Mouse (Mus musculus) adrenal gland, adult 2 months (tissue): ENCODE results near the gene Msx2. TPM values are rescaled to one million over a fixed set of nuclear protein-coding genes. Genes with fewer than 3 reads are reported as not detected.
A peak's percentile ranks its signal among the peaks of the same experiment; 100 is the strongest.

Experiments used
- DNase-seq: peaks from one replicate; pipeline ENCODE4 v3.0.0; 2021
- long read RNA-seq: library from polyadenylated mRNA; stranded (forward); transcript quantifications from one replicate; pipeline ENCODE4 v2.0.0, GENCODE M21; 2021
- polyA plus RNA-seq: library from polyadenylated mRNA; depleted of rRNA; stranded (reverse); fragments of >200 nt; gene quantifications from 2 replicates; pipeline ENCODE4 v1.2.3, GENCODE M21; 2012; rRNA removed
- total RNA-seq, 2 experiments: library from RNA; stranded (reverse); gene quantifications; 2 replicates each; pipeline ENCODE4 v1.2.3; 2021

The Msx2 gene
- under 1 TPM; 0.14 to 0.69 TPM for total RNA-seq
- 0.75 and 1.1 TPM in 2 replicates for polyA plus RNA-seq
- long read RNA-seq, partial matches to known transcripts: 0 of 1 reads
- long read RNA-seq, other reads (novel, unspliced or antisense): 0 of 1 reads

DNA sequence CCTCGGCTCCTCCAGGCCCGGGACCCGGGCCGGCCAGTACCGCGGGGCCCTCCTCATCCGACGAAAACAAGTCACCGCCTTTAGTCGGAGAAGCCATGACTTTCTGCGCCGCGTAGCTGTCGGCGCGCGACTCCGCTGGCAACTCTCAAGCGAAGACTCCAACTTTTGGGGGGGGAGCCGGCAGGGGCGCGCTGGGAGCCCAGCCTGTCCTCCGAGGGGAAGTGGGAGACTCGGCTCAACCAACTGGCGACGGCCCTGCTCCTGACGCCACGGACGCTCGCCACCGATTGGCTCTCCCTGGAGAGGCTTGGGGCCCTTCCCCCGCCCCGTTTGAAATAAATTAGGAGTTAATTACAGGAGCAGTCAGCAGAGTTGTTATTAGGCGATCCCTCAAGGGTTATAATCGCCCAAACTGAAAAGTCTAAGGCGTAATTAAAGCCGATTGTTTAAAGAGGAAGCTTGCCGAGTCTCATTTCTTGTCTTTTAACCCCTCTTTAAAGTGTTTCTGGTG lies at the start of gene Msx2:
Gene Msx2 (minus strand): TSS at position 461 of the 511 bp plus-strand sequence.
- DNase-seq: peak; percentile 87

DNA sequence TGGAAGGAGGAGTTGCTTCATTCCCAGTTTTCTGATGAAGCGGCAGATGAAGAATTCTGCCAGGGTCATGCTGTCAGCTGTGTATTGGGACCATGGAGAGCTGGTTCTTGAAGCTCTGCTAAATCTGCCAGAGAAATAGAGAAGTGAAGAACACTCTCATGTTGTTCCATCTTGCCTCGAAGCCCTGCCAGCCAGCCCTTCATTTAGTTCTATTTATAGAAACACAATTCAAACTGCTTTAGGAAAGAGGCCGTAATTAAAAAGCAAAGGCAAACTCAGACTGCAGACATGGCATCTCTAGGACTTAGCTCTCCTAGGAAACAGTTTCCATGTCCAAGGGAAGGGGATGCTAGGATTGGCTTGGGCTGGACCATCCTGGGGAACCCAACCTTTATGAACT lies 48.6 kb upstream of the Msx2 start:
- DNase-seq: no peak

- DNase-seq: no peak
Measured at GRCm38 (mm10) chr13:53520343-53520937, 47.6 kb upstream of the Msx2 start.

DNA sequence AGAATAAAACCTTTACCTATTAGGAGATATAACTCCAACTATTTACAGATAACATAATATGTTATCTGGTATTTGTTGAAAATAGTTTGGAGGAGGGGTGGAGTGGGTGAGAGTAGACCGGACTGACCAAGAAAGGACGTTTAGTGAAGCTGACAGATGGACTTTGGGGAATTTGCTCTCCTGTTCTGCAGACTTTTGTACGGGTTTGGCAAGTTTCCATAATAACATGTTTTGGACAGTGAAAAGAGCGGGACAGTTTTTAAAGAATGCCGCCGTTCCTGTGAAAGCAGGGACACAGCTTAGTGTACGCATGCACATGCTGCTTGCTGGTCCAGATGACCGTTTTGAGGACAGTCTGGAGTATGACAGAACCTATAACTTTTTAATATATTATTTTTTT lies 46.9 kb upstream of the Msx2 start:
- DNase-seq: no peak

DNA sequence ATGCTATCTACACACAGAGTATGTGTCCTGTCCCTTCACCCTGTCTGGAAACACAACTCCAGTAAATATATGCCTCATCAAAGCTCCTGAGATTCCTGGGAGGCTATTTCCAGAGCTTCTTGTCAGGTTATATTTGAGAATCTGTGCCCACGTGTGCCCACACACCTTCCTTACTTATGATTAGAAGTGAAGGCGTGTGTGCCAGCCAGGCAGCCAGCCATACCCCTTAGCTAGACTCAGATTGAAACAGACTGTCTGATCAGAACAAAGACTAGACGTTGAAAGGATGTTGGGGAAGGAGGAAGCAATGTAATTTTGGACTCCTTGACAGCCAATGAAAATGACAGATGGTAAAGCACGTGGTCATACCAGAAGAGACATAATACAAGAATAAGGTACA lies 45.4 kb upstream of the Msx2 start:
- DNase-seq: no peak

DNA sequence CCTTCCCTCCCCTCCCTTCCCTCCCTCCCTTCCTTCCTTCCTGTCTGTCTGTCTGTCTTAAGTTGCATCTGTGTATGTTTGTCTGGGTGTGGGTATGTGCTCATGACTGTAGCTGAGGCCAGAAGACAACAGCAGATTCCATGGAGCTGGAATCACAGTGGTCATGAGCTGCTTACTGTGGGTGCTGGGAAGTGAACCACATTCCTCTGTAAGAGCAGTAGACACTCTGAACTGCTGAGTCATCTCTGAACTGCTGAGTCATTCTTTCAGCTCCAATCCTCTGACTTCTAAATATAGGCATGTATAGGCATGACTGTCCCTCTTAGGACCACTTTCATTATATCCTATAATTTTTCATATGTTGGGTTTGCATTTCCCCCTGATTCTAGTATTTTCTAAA lies 41.7 kb upstream of the Msx2 start:
- no peak for DNase-seq

DNA sequence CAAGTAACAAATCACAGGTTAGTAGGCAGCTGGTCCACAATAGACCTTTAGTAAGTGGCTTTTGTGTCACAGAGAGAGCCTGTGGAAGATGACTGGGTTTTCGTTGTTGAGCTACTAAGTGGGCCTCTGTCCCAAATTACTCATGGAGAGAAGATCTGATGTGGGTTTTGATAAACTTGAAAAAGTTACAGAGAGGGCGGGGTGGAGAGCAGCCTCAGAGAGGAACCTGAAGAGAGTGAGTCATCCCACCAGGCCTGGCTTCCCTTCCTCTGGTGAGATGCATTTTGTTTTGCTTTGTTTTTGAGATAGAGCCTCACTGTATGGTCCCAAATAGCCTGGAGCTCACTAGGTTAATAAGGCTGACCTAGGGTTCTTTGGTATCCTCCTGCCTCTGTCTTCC lies 38.5 kb upstream of the Msx2 start:
- DNase-seq: no peak

DNA sequence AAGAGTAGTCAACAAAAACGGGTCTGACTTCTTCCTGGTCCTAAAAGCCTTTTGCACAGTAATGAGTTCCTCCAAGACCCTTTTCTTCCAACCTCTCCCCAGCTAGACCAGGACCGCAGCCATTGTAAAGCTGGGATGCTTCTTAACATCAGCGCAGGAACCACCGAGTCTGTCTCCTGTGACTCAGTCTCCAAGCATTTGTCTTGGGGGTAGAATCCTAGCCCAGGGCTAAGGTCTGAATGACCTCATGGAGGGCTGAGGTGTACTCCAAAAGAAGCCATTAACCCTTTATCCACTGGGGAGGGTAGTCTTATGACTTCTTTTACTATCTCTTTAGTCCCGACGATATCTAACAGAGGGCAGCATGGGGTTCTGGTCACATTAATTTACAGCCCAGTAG lies 29.5 kb upstream of the Msx2 start:
- DNase-seq: no peak

DNA sequence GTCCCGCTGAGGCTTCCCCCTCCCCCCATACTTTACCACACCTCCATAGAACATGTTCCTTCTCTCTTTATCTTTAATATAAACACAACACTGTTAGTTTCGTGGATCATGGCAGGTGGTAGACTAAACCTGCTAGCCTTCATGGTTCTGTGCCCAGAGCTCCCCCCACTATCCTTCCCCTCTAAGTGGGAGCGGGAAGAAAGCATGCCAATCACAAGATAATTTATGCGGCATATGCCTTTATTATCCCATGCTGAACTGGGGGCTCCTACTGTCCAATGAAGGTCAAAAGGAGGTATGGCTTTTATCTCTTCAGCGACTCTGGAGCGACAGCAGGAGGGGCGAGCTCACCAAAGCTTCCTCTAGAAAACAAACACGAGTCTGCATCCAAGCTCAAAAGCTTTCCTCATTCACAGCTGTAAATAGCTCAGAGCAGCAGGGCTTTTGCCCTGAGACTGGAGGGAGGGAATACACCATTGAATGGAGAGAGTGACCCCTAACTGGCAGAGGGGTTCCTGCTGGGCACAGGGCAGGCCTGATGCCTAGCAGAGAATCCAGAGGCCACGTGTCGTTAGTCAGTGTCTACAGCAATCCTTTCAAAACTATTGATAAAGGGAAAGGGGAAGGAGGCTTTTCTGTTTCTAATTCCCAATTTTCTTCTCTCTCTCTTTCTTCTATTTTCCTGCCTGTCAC lies 28.8 kb upstream of the Msx2 start:
- no peak for DNase-seq

- no peak for DNase-seq
Measured at GRCm38 (mm10) chr13:53501057-53501456, 28.2 kb upstream of the Msx2 start.

- no peak for DNase-seq
Measured at GRCm38 (mm10) chr13:53486512-53486911, 13.6 kb upstream of the Msx2 start.

- DNase-seq: peak; percentile 55
Measured at GRCm38 (mm10) chr13:53475701-53476188, 2.9 kb upstream of the Msx2 start.

GRCm38 (mm10) chr13:53474491-53474890 lies 1.6 kb upstream of the Msx2 start:
- DNase-seq: no peak

DNA sequence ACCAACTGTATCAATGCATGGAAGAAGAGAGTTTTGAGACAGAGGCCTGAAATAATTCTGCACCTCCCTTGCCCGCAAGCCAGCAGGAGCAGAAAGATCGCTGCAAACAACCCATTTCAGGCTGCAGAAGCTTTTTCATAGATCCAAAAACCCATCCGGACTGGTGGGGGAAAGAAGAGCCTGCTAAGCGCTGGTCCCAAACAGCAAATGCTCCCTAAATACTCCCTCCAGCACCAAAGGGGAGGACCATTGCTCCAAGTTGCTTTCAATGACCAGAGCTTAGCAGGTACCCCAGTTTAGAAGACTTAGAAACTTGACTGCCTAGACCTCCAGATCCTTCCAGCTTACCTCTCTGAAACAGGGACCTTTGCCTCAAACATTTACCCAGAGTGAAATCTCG lies 1.1 kb upstream of the Msx2 start:
- DNase-seq: no peak

DNA sequence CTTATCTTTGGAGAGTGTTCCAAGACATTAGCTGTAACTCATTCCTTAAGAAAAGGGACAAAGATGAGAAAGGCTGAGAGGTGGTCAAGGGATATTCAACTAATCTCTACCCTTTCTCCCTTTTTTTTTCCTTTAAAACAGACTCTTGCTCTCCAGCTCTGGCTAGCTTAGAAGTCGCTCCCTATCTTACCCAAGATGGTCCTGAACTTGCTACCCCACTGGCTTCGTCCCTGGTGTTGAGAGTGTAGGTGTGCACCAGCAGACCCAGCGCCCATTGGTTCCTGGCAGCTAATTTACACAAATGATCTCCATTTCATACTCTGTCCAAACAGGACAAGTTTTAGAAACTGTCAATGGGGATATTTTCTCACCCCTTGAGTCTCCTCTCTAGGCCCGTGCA lies 417 bp upstream of the Msx2 start:
- DNase-seq: no peak

DNA sequence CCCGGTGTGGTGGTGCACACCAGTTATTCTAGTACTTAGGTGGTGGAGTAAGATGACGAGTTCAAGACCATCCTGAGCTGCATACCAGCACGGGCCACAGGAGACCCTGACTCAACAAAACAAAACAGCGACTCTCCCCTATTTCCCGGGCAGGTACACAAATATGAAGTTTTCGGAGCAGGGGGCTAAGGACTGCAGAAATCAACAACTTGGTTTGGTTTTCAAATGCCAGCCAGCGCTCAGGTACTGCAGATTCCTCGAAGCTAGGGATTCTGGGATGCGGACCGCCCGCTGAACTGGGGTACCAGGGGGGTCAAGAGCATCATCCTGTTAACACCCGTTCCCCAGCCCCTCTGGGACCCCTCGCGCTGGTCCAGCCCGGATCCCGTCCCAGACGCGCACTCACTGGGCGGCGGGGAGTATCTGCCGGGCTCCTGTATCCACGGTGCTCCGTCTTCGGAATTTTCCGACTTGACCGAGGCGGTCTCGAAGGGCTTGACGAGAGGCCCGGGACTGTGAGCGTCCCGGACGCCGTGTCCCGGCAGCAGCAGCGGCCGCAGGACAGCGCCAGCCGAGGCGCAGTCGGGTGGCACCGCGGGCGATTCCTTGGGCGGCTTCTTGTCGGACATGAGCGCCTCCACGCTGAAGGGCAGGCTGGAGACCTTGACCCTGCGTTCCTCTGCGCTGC lies 804 bp downstream of the Msx2 start:
- no peak for DNase-seq

DNA sequence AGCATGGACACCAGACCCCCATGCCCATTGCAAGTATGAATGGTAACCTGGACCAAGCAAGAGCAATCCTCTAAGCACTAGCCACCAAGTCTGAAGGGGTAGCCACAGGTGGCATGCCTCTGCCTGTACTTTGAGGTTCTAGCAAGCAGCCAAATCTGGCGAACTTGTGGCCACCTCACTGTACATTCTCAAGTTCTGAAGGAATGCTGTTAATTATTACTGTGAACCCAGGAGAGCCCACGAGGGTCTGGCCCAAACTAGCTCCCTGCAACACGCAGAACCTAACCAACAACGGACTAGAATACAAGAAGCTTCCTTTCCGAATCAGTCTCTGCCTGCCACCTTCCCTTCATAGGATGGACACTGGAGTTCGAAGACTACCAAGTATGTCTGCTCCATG lies 1.5 kb downstream of the Msx2 start:
- no peak for DNase-seq

- no peak for DNase-seq
Measured at GRCm38 (mm10) chr13:53470437-53471151, 2.3 kb downstream of the Msx2 start.

DNA sequence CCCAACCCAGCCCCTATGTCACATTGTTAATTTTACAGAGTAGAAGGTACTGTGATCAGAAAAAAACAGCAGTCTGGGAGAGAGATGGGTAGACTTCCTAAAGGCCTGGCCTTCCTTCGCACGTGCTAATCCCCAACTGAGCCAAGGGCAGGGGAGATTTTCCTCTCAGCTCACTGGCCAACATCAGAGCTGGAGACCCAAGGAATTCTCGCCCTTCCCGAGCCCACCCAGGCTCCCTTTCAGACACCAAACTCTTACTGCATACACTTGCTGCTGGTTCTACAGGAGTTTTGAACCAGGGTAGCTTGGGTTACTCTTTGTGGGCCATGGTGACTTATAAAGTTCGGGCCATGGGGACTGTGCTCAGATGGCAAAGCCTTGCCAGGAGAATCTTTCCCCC lies 3.1 kb downstream of the Msx2 start:
- no peak for DNase-seq

DNA sequence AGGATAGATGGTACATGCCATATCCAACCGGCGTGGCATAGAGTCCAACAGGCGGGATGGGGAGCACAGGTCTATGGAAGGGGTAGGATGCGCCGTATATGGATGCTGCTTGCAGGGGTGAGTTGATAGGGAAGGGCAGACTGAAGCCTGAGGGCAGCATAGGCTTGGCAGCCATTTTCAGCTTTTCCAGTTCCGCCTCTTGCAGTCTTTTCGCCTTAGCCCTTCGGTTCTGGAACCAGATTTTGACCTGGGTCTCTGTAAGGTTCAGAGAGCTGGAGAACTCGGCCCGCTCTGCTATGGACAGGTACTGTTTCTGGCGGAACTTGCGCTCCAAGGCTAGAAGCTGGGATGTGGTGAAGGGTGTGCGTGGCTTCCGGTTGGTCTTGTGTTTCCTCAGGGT lies 4.7 kb downstream of the Msx2 start:
- no peak for DNase-seq

DNA sequence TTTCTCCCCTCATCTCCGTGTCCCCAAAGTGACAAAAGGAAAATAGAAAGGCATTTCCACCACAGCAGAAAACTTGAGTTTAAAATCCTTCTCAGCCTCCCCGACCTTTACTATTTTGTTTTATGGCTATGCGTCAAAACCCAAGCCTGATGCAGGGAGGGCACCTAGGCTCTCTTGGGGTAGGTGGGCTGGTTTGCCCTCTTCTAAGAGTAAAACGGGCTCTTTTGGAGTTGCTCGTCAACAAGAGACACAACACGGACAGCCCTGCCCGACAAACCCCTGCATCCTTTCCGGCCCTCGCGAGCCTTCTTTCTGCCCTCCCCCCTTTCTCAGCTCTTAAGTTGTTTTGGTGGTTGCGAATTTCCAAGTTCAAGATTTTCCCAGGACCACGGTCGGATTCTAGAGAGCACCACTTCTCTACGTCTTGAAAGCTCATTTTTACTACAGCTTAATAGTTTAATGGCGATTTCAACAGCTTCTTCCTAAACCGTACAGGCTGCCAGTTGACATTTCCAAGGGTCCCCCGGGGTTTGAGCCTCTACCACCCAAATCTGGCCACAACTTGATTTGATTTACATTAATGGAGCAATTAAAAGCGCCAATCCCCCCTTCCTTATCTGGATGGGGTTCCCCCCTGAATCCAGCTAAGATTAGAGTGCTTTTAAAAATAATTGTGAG lies 6.5 kb downstream of the Msx2 start:
- DNase-seq: no peak
